Comparison of ENCODE assay signal across 18 mouse cellular contexts in genomic region chr8:30735740-30736139, GRCm38 (mm10).
DNase-seq lines count a peak whose midpoint lies in the region; ATAC-seq lines count a peak whose summit lies in the region.
"Had no signal": no experiment of that assay in that cellular context is flagged by ENCODE, and none has a peak within 500 bp of the region (broad histone marks: within the 10 kb centered on the region; RNA-seq: fewer than 3 reads in every experiment).

No protein-coding gene starts in this region.

- no peaks in the 10 kb centered on the region for H3K27me3 ChIP-seq in hindbrain, embryonic 15.5 days
- H3K27me3 ChIP-seq in hindbrain, embryonic 12.5 days, result no peaks in the 10 kb centered on the region
- no peaks in the 10 kb centered on the region for H3K27me3 ChIP-seq in kidney, embryonic 15.5 days
- no peaks in the 10 kb centered on the region for H3K27me3 ChIP-seq in neural tube, embryonic 11.5 days (ENCODE audit: control insufficient read depth, insufficient read depth, low read length)
- H3K27me3 ChIP-seq: forebrain, embryonic 13.5 days; heart, embryonic 15.5 days; intestine, embryonic 15.5 days had no signal

- no peak overlapping the region for H3K9ac ChIP-seq in hindbrain, embryonic 15.5 days
- no peak overlapping the region for H3K9ac ChIP-seq in hindbrain, embryonic 12.5 days
- H3K9ac ChIP-seq in kidney, embryonic 15.5 days, result no peak overlapping the region
- no peak overlapping the region for H3K9ac ChIP-seq in neural tube, embryonic 11.5 days (ENCODE audit: low read length)
- H3K9ac ChIP-seq: forebrain, embryonic 13.5 days; forebrain, postnatal 0 days; heart, embryonic 15.5 days; intestine, embryonic 15.5 days had no signal

- DNase-seq in kidney, postnatal 14 days, result no peak
- peak; percentile 12 for DNase-seq in neural tube, embryonic 11.5 days (ENCODE audit: low spot score)
- no peak for DNase-seq in neural tube, embryonic 10.5 days (ENCODE audit: extremely low spot score, low spot score)
- DNase-seq in heart, postnatal 14 days, result no peak
- DNase-seq: adrenal gland, adult 2 months; adrenal gland, postnatal 25 days; cerebellum, adult 2 months; cerebellum, postnatal 10 days; forebrain, postnatal 0 days; gastrocnemius, postnatal 14 days; heart, adult 2 months had no signal

- intact Hi-C loops in heart, postnatal 14 days (cut with DNase I), result no loop called here

- no peaks in the 10 kb centered on the region for H3K36me3 ChIP-seq in hindbrain, embryonic 15.5 days
- no peaks in the 10 kb centered on the region for H3K36me3 ChIP-seq in hindbrain, embryonic 12.5 days
- H3K36me3 ChIP-seq in kidney, embryonic 15.5 days, result no peaks in the 10 kb centered on the region
- H3K36me3 ChIP-seq in neural tube, embryonic 11.5 days (ENCODE audit: control insufficient read depth, insufficient read depth, low read length), result no peaks in the 10 kb centered on the region
- H3K36me3 ChIP-seq: embryonic facial prominence, embryonic 10.5 days; heart, embryonic 15.5 days; intestine, embryonic 15.5 days had no signal

- H3K4me1 ChIP-seq in hindbrain, embryonic 15.5 days (replicated peaks), result peaks cover 14% of the 10 kb centered on the region
- H3K4me1 ChIP-seq in hindbrain, embryonic 12.5 days, result 0 out of 2 replicates have a peak, but pooled peaks cover 7% of the 10 kb centered on the region
- peaks cover 11% of the 10 kb centered on the region; the same call in 1 of the 2 replicates for H3K4me1 ChIP-seq in kidney, embryonic 15.5 days
- no peaks in the 10 kb centered on the region for H3K4me1 ChIP-seq in neural tube, embryonic 11.5 days (ENCODE audit: control insufficient read depth, insufficient read depth, low read length)
- H3K4me1 ChIP-seq: embryonic facial prominence, embryonic 10.5 days; heart, embryonic 15.5 days; intestine, embryonic 15.5 days had no signal

- H3K9me3 ChIP-seq in hindbrain, embryonic 15.5 days, result no peaks in the 10 kb centered on the region
- no peaks in the 10 kb centered on the region for H3K9me3 ChIP-seq in hindbrain, embryonic 12.5 days (replicated peaks)
- H3K9me3 ChIP-seq in kidney, embryonic 15.5 days (replicated peaks), result no peaks in the 10 kb centered on the region
- H3K9me3 ChIP-seq in neural tube, embryonic 11.5 days (ENCODE audit: control insufficient read depth, low read length), result no peaks in the 10 kb centered on the region
- H3K9me3 ChIP-seq: embryonic facial prominence, embryonic 10.5 days; forebrain, embryonic 13.5 days; heart, embryonic 15.5 days; intestine, embryonic 15.5 days had no signal

- H3K4me2 ChIP-seq in hindbrain, embryonic 15.5 days, result 0 out of 2 replicates have a peak overlapping the region, but pooled peaks have one; percentile 22
- H3K4me2 ChIP-seq in hindbrain, embryonic 12.5 days (replicated peaks), result no peak overlapping the region
- peak overlapping the region; percentile 41 for H3K4me2 ChIP-seq in kidney, embryonic 15.5 days
- no peak overlapping the region for H3K4me2 ChIP-seq in neural tube, embryonic 11.5 days (ENCODE audit: low read depth)
- H3K4me2 ChIP-seq: forebrain, embryonic 13.5 days; heart, embryonic 15.5 days; intestine, embryonic 15.5 days had no signal

- H3K4me3 ChIP-seq in hindbrain, embryonic 15.5 days, result no peak overlapping the region
- no peak overlapping the region for H3K4me3 ChIP-seq in hindbrain, embryonic 12.5 days
- H3K4me3 ChIP-seq in kidney, embryonic 15.5 days (replicated peaks), result no peak overlapping the region
- H3K4me3 ChIP-seq in neural tube, embryonic 11.5 days (ENCODE audit: low read depth, low read length), result no peak overlapping the region
- H3K4me3 ChIP-seq: embryonic facial prominence, embryonic 10.5 days; forebrain, embryonic 13.5 days; heart, adult 2 months; heart, embryonic 15.5 days; intestine, embryonic 15.5 days had no signal

- ATAC-seq in hindbrain, embryonic 15.5 days (ENCODE audit: low FRiP score, low read depth), result 0 out of 2 replicates have a peak, but pooled peaks have one; percentile 2
- no peak for ATAC-seq in hindbrain, embryonic 12.5 days (ENCODE audit: low FRiP score)
- ATAC-seq in kidney, embryonic 15.5 days (replicated peaks; ENCODE audit: low FRiP score), result peak; percentile 69
- no peak for ATAC-seq in neural tube, embryonic 11.5 days (ENCODE audit: insufficient read depth, low FRiP score, low TSS enrichment)
- ATAC-seq: forebrain, embryonic 13.5 days; forebrain, postnatal 0 days; intestine, embryonic 15.5 days had no signal

- 64% methylated on average over 10 of the region's 10 CpGs for WGBS in hindbrain, embryonic 15.5 days
- 72% methylated on average over 10 of the region's 10 CpGs for WGBS in hindbrain, embryonic 12.5 days
- WGBS in kidney, embryonic 15.5 days, result 22% methylated on average over 10 of the region's 10 CpGs
- 63% methylated on average over 10 of the region's 10 CpGs for WGBS in neural tube, embryonic 11.5 days

- no peak overlapping the region for H3K27ac ChIP-seq in hindbrain, embryonic 15.5 days (replicated peaks)
- no peak overlapping the region for H3K27ac ChIP-seq in hindbrain, embryonic 12.5 days
- H3K27ac ChIP-seq in kidney, embryonic 15.5 days, result no peak overlapping the region
- no peak overlapping the region for H3K27ac ChIP-seq in neural tube, embryonic 11.5 days (ENCODE audit: low read depth, low read length)
- H3K27ac ChIP-seq: embryonic facial prominence, embryonic 10.5 days; forebrain, embryonic 13.5 days; heart, adult 2 months; heart, embryonic 15.5 days; intestine, embryonic 15.5 days had no signal

Comparison
In these comparisons a context has a peak if more than half of its experiments do, and no peak if none do; other contexts are left out.
1. ATAC-seq: peak in hindbrain, embryonic 15.5 days (single experiment) and kidney, embryonic 15.5 days (single experiment); none in hindbrain, embryonic 12.5 days (single experiment) and neural tube, embryonic 11.5 days (single experiment).
2. H3K4me2 ChIP-seq: peak in hindbrain, embryonic 15.5 days (single experiment) and kidney, embryonic 15.5 days (single experiment); none in hindbrain, embryonic 12.5 days (single experiment) and neural tube, embryonic 11.5 days (single experiment).